8 mouse cellular contexts compared by ENCODE assay signal in genomic region chr7:120830431-120831381, GRCm38 (mm10). TPM values are rescaled to one million over a fixed set of nuclear protein-coding genes. Genes with fewer than 3 reads are reported as not detected.
DNase-seq lines count a peak whose midpoint lies in the region; ATAC-seq and TF ChIP-seq lines count a peak whose summit lies in the region.

No protein-coding gene starts in this region.

- peak overlapping the region; percentile 67 for H3K4me3 ChIP-seq in heart, adult 2 months
- peak overlapping the region; percentile 71 for H3K4me3 ChIP-seq in liver, embryonic 13.5 days (replicated peaks)
- peak overlapping the region; percentile 68 for H3K4me3 ChIP-seq in stomach, embryonic 16.5 days (replicated peaks; ENCODE audit: low read length)

- ATAC-seq in activated CD4-positive, CD25-positive, alpha-beta regulatory T cell, adult 4 months = peak; percentile 30
- ATAC-seq in liver, embryonic 13.5 days (ENCODE audit: low read depth) = peak; percentile 17
- ATAC-seq in stomach, embryonic 16.5 days (ENCODE audit: insufficient read depth, low FRiP score) = peak; percentile 35; the same call in 1 of the 2 replicates

- H3K36me3 ChIP-seq in heart, adult 2 months (ENCODE audit: control insufficient read depth, insufficient read depth, low read length) = no peaks in the 10 kb centered on the region
- no peaks in the 10 kb centered on the region for H3K36me3 ChIP-seq in liver, embryonic 13.5 days
- H3K36me3 ChIP-seq in stomach, embryonic 16.5 days (ENCODE audit: control insufficient read depth, insufficient read depth, low read length) = no peaks in the 10 kb centered on the region

- peak overlapping the region; percentile 97 for H3K27ac ChIP-seq in heart, adult 2 months
- peak overlapping the region; percentile 47 for H3K27ac ChIP-seq in liver, embryonic 13.5 days
- H3K27ac ChIP-seq in stomach, embryonic 16.5 days (ENCODE audit: low read length) = peak overlapping the region; percentile 64

- no peaks in the 10 kb centered on the region for H3K9me3 ChIP-seq in liver, embryonic 13.5 days (replicated peaks)
- no peaks in the 10 kb centered on the region for H3K9me3 ChIP-seq in stomach, embryonic 16.5 days (replicated peaks; ENCODE audit: control insufficient read depth, low read length)

- H3K79me2 ChIP-seq in heart, adult 2 months (replicated peaks; ENCODE audit: control insufficient read depth, insufficient read depth, low read length) = no peaks in the 10 kb centered on the region

- no peak for TF ChIP-seq EP300 in heart, adult 2 months (IDR thresholded peaks at IDR 0.05; ENCODE audit: insufficient read depth, low read depth, low read length)

- peak; percentile 58 for TF ChIP-seq POLR2A in heart, adult 2 months (IDR thresholded peaks at IDR 0.05; ENCODE audit: insufficient read depth, low read depth, low read length)

- peak overlapping the region; percentile 99 for H3K4me2 ChIP-seq in liver, embryonic 13.5 days
- peak overlapping the region; percentile 94 for H3K4me2 ChIP-seq in stomach, embryonic 16.5 days (ENCODE audit: low read depth, low read length)

- H3K9ac ChIP-seq in heart, adult 2 months (ENCODE audit: low read depth, low read length) = peak overlapping the region; percentile 74
- H3K9ac ChIP-seq in liver, embryonic 13.5 days = peak overlapping the region; percentile 59
- peak overlapping the region; percentile 73 for H3K9ac ChIP-seq in stomach, embryonic 16.5 days (ENCODE audit: low read length)

- no peak for TF ChIP-seq CTCF in heart, adult 2 months (IDR thresholded peaks at IDR 0.05)

- H3K27me3 ChIP-seq in heart, adult 2 months (ENCODE audit: control insufficient read depth, insufficient read depth, low read length) = no peaks in the 10 kb centered on the region
- peaks cover 36% of the 10 kb centered on the region for H3K27me3 ChIP-seq in liver, embryonic 13.5 days
- no peaks in the 10 kb centered on the region for H3K27me3 ChIP-seq in stomach, embryonic 16.5 days (ENCODE audit: control insufficient read depth, insufficient read depth, low read length)

- 1% methylated on average over 46 of the region's 46 CpGs for WGBS in heart, adult 2 months
- under 1% methylated on average over 46 of the region's 46 CpGs for WGBS in liver, embryonic 13.5 days (ENCODE audit: insufficient replicate concordance)
- under 1% methylated on average over 46 of the region's 46 CpGs for WGBS in stomach, embryonic 16.5 days

- H3K4me1 ChIP-seq in heart, adult 2 months (ENCODE audit: control insufficient read depth, insufficient read depth, low read length) = peaks cover 3% of the 10 kb centered on the region
- H3K4me1 ChIP-seq in liver, embryonic 13.5 days (replicated peaks) = peaks cover 37% of the 10 kb centered on the region
- H3K4me1 ChIP-seq in stomach, embryonic 16.5 days (ENCODE audit: control insufficient read depth, insufficient read depth, low read length) = no peaks in the 10 kb centered on the region; the same call in 1 of the 2 replicates

- peak; percentile 50 for DNase-seq in 3134 (ENCODE audit: extremely low read depth, insufficient read length, low spot score)
- peak; percentile 75 for DNase-seq in embryo, embryonic 9.5 days (ENCODE audit: extremely low spot score)
- peak; percentile 81 to 87 for DNase-seq in heart, adult 2 months
- DNase-seq in kidney, adult 18-20 months = peak; percentile 84
- peak; percentile 71 for DNase-seq in liver, embryonic 13.5 days
- peak; percentile 72 for DNase-seq in naive thymus-derived CD4-positive, alpha-beta T cell, adult 2 months (ENCODE audit: low read depth)

- intact Hi-C loops in heart, adult 2 months (cut with DNase I) = no loop called here

RNA-seq across cellular contexts. Expression of gene Eef2k, which starts 11.9 kb away (rescaled TPM):
- polyA plus RNA-seq in activated CD4-positive, CD25-positive, alpha-beta regulatory T cell, adult 4 months (2017; shearing (Covaris generic)) = 1 to 10 TPM; 2.0 to 4.1 TPM
- 10 to 100 TPM; 23.9 to 28.9 TPM for total RNA-seq in heart, adult 2 months (2021)
- polyA plus RNA-seq in heart, adult 2 months (2012; rRNA removed) = 22.8 and 27.4 TPM in 2 replicates
- polyA plus RNA-seq in liver, embryonic 13.5 days (2015; fragmentation: Nextera tagmentation; extraction: Ambion mirVana) = 42.2 and 44.2 TPM in 2 replicates
- 76.0 and 80.6 TPM in 2 replicates for polyA plus RNA-seq in stomach, embryonic 16.5 days (2015; fragmentation: Nextera tagmentation; extraction: Ambion mirVana)

RNA-seq across cellular contexts. Expression of gene Gm5737, which starts 18.5 kb away (rescaled TPM):
- polyA plus RNA-seq in activated CD4-positive, CD25-positive, alpha-beta regulatory T cell, adult 4 months (2017; shearing (Covaris generic)) = not detected
- total RNA-seq in heart, adult 2 months (2021) = under 1 TPM in 1 of 2 experiments, not detected in 1; 0.34 TPM
- 0.56 and 0.70 TPM in 2 replicates for polyA plus RNA-seq in heart, adult 2 months (2012; rRNA removed)
- not detected in 2 replicates for polyA plus RNA-seq in liver, embryonic 13.5 days (2015; fragmentation: Nextera tagmentation; extraction: Ambion mirVana)
- polyA plus RNA-seq in stomach, embryonic 16.5 days (2015; fragmentation: Nextera tagmentation; extraction: Ambion mirVana) = not detected in 2 replicates

Comparison
In these comparisons a context has a peak if more than half of its experiments do, and no peak if none do; other contexts are left out.
1. Peak in every context shown above with its lines: DNase-seq, ATAC-seq, H3K4me3 ChIP-seq and H3K27ac ChIP-seq.
2. H3K27ac ChIP-seq: peak in every context shown above with its lines; median percentile 97 in heart, adult 2 months; 64 in stomach, embryonic 16.5 days; 47 in liver, embryonic 13.5 days.